Mouse (Mus musculus) limb, embryonic 14.5 days (tissue): Measurements from ENCODE around the gene Psme1. TPM values are rescaled to one million over a fixed set of nuclear protein-coding genes. Genes with fewer than 3 reads are reported as not detected.

Experiments used
- ATAC-seq: fragments of 200-750 bp; cut with Nextera tagmentation; 2 replicates; pipeline ENCODE4 v1.8.0; 2017; ENCODE audit warnings: low read depth, moderate number of reproducible peaks, moderate TSS enrichment; ENCODE audit not compliant: low FRiP score
- DNase-seq: peaks from one replicate; pipeline ENCODE4 v3.0.0-alpha.2; 2015; ENCODE audit warnings: low spot score
- H3K27ac ChIP-seq: fragments of 300-500 bp; sonication (generic); replicated peaks from 2 replicates; pipeline ENCODE4 v1.5.1; 2014; ENCODE audit warnings: low read depth, mild to moderate bottlenecking, low read length, moderate library complexity, mixed read lengths
- H3K27me3 ChIP-seq: fragments of 300-500 bp; sonication (generic); 2 replicates; pipeline ENCODE4 v1.6.1; 2014; ENCODE audit warnings: low read length, mixed read lengths; ENCODE audit not compliant: control insufficient read depth, insufficient read depth
- H3K36me3 ChIP-seq: fragments of 300-500 bp; sonication (generic); 2 replicates; pipeline ENCODE4 v1.6.1; 2014; ENCODE audit warnings: mild to moderate bottlenecking, low read length, moderate library complexity, mixed read lengths; ENCODE audit not compliant: control insufficient read depth, insufficient read depth
- H3K4me1 ChIP-seq: fragments of 300-500 bp; sonication (generic); 2 replicates; pipeline ENCODE4 v1.6.1; 2014; ENCODE audit warnings: antibody characterized with exemption, low read length, mixed read lengths; ENCODE audit not compliant: control insufficient read depth, insufficient read depth
- H3K4me2 ChIP-seq: fragments of 300-500 bp; sonication (generic); replicated peaks from 2 replicates; pipeline ENCODE4 v1.6.1; 2014; ENCODE audit warnings: low read depth, mild to moderate bottlenecking, low read length, moderate library complexity; ENCODE audit not compliant: severe bottlenecking
- H3K4me3 ChIP-seq: fragments of 300-500 bp; sonication (generic); replicated peaks from 2 replicates; pipeline ENCODE4 v1.5.1; 2014; ENCODE audit warnings: low read length
- H3K9ac ChIP-seq: fragments of 300-500 bp; sonication (generic); 2 replicates; pipeline ENCODE4 v1.6.1; 2014; ENCODE audit warnings: mild to moderate bottlenecking, low read depth, low read length, moderate library complexity; ENCODE audit not compliant: severe bottlenecking
- H3K9me3 ChIP-seq: fragments of 300-500 bp; sonication (generic); 2 replicates; pipeline ENCODE4 v1.6.1; 2016; ENCODE audit warnings: low read length; ENCODE audit not compliant: control insufficient read depth
- POLR2A ChIP-seq: fragments of 200-500 bp; IDR thresholded peaks from 2 replicates; pipeline ENCODE4 v1.8.0; 2012; ENCODE audit warnings: inconsistent platforms, mild to moderate bottlenecking, moderate library complexity, borderline replicate concordance; ENCODE audit not compliant: insufficient read depth, insufficient read length; ENCODE audit errors: extremely low read depth
- WGBS: fragments of 180-500 bp; shearing (Covaris S2); extraction: QIAGEN DNeasy Blood & Tissue Kit; methylation state at CpG from one replicate; pipeline ENCODE4 v1.1.7; 2014; 5-methylcytosine and 5-hydroxymethylcytosine counted together
- polyA plus RNA-seq, 2 experiments: library from polyadenylated mRNA; depleted of rRNA in 1 of 2; stranded (reverse) in 1 of 2; unstranded in 1 of 2; fragments of >200 nt; fragmentation: Nextera tagmentation in 1 of 2; extraction: Ambion mirVana in 1 of 2; gene quantifications; 2 replicates each; pipeline versions ENCODE4 v1.2.1 to v1.2.3; 2012 to 2014

Gene Psme1
- polyA plus RNA-seq, 2 experiments: 77.6 to 147 TPM

DNA sequence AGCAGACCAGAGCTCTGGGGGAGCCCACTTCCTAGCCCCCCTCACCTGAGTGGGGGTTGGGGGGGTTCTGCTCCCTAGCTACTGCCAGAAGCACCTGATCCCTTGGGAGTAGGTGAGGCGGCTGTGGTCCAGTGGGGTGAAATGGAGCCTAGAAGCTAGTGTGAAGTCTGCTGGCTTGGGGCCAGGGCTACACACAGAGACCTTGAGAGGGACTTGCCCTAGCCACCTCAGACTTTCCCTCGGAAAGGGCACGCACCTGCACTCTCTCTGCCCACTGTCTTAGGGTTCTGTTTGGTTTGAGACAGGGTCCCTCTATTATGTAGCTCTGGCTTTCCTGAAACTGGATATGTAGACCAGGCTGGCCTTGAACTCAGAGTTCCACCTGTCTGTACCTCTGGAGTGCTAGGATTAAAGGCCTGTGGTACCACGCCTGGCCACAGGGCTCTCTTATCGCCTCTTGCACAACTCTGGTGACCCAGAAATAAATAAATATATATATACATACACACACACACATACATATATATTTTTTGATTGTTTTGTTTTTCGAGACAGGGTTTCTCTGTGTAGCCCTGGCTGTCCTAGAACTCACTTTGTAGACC, 846 bp downstream of the Psme1 start:
- H3K9me3 ChIP-seq: no peaks in the 10 kb centered on the region
- peaks cover 19% of the 10 kb centered on the region for H3K36me3 ChIP-seq
- peaks cover 9% of the 10 kb centered on the region for H3K4me1 ChIP-seq
- peak overlapping the region; percentile 84 for H3K4me2 ChIP-seq
- TF ChIP-seq POLR2A: no peak
- H3K9ac ChIP-seq: peak overlapping the region; percentile 79
- 23% methylated on average over 6 of the region's 6 CpGs for WGBS
- peak; percentile 14 for ATAC-seq
- H3K27ac ChIP-seq: peak overlapping the region; percentile 69; the same call in 1 of the 2 replicates
- no peaks in the 10 kb centered on the region for H3K27me3 ChIP-seq
- H3K4me3 ChIP-seq: peak overlapping the region; percentile 78
- DNase-seq: no peak

DNA sequence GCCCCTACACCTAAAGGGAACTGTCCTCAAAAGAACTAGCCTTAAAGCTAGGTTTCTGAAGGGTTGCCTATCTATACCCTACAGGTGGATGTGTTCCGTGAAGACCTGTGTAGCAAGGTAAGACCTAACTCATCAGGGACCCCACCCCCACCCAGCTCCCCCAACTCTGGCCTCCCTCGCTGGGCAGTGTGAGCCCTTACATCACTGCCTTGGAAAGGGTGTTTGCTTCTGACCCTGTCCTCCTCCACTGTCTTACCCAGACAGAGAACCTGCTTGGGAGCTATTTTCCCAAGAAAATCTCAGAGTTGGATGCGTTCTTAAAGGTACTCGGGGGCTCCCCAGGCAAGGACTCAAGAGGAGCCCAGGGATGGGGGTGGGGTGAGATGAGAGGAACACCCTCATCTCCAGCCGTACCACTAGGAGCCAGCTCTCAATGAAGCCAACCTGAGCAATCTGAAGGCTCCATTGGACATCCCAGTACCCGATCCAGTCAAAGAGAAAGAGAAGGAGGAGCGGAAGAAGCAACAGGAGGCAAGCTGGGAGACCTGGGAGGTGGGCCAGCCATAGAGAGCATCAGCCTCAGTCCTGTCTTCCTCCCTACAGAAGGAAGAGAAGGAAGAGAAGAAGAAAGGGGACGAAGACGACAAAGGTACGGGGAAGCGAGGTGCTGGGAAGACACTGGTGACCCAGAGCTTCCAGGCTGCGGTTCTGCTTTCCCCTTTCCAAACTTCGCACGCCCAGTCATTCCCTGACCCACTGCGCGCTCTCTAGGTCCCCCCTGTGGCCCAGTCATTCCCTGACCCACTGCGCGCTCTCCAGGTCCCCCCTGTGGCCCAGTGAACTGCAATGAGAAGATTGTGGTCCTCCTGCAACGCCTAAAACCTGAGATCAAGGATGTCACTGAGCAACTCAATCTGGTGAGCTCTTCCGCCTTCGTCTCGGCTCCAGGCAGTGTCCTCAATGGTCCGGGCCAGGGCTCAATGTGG, 1.9 kb downstream of the Psme1 start:
- peaks cover 9% of the 10 kb centered on the region for H3K4me1 ChIP-seq
- no peak overlapping the region for H3K27ac ChIP-seq
- H3K36me3 ChIP-seq: peaks cover 19% of the 10 kb centered on the region
- no peak overlapping the region for H3K4me3 ChIP-seq
- H3K9me3 ChIP-seq: no peaks in the 10 kb centered on the region
- DNase-seq: no peak
- no peak overlapping the region for H3K4me2 ChIP-seq
- no peak for ATAC-seq
- no peak overlapping the region for H3K9ac ChIP-seq
- WGBS: 80% methylated on average over 23 of the region's 23 CpGs
- no peaks in the 10 kb centered on the region for H3K27me3 ChIP-seq
- TF ChIP-seq POLR2A: no peak

DNA sequence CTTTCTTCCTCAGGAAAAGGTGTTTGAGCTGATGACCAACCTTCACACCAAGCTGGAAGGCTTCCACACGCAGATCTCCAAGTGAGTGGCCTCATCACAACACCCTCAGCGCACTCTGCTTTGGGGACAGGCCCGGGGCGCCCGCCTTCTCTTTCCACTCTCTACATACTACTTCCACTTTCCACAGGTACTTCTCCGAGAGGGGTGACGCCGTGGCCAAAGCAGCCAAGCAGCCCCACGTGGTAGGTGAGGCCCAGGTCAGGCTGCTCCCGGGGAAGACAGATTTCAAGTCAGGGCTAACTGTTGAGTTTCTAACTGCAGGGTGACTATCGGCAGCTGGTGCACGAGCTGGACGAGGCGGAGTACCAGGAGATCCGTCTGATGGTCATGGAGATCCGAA, 2.8 kb downstream of the Psme1 start:
- DNase-seq (no peak), ATAC-seq (no peak)
- no peaks in the 10 kb centered on the region for H3K27me3 ChIP-seq
- 94% methylated on average over 16 of the region's 16 CpGs for WGBS
- peaks cover 9% of the 10 kb centered on the region for H3K4me1 ChIP-seq
- H3K9me3 ChIP-seq: no peaks in the 10 kb centered on the region
- H3K36me3 ChIP-seq: peaks cover 19% of the 10 kb centered on the region
- H3K4me2 ChIP-seq: no peak overlapping the region
- H3K9ac ChIP-seq: no peak overlapping the region
- H3K4me3 ChIP-seq: no peak overlapping the region
- TF ChIP-seq POLR2A: no peak
- no peak overlapping the region for H3K27ac ChIP-seq

DNA sequence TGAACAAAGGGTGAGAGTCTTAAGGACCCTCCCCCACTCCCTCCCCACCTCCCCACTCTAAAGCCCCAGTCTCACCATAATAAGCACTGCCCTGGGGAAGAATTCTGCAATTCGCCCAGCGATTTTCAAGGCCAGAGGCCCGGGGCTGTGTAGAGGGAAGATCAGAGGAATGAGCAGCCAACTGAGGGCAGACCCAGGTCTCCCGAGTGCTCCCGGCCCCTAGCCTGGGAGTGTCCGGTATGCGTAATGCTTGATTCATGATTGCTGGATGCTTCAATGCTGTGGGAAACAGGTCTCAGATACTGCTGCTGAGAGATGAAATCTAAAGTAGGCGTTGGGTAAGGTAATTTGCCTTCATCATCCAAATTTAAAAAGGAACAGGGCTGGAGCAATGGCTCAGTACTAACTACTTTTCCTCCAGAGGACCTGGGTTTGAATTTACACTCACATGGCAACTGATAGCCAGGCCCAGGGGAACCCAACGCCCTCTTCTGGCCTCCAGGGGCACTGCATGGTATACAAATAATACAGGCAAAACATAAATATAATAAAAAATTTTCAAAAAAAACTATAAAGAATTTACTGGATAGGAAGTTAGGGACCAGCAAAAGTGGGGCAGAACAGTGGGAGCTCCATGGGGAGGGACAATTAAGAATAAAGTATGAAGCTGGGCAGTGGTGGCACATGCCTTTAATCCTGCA, 4.2 kb downstream of the Psme1 start:
- H3K4me1 ChIP-seq: peaks cover 9% of the 10 kb centered on the region
- ATAC-seq (no peak), DNase-seq (no peak)
- H3K9me3 ChIP-seq: no peaks in the 10 kb centered on the region
- 75% methylated on average over 9 of the region's 9 CpGs for WGBS
- no peaks in the 10 kb centered on the region for H3K27me3 ChIP-seq
- no peak for TF ChIP-seq POLR2A
- no peak overlapping the region for H3K27ac ChIP-seq
- H3K36me3 ChIP-seq: peaks cover 22% of the 10 kb centered on the region
- H3K9ac ChIP-seq: no peak overlapping the region
- no peak overlapping the region for H3K4me2 ChIP-seq
- no peak overlapping the region for H3K4me3 ChIP-seq

DNA sequence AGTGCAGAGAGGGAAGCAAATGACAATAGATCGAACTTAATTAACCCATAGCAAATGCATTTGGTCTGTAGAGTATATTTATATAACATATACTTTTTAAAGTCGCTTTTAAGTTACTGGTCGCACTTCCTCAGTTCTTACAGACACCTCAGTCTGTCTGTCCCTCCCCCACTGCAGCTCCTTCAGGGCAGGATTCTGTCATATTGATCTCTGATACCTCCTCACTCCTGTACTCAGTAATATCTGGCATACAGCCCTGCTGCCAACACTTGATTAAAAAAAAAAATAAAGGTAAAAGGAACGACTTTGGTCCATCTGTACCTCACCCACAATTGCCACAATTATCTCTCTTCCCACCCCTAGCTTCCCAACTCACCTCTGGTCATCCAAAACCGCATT, 6.4 kb downstream of the Psme1 start:
- no peak for DNase-seq
- Histone ChIP-seq H3K36me3 (peaks cover 40% of the 10 kb centered on the region), H3K4me1 (no peaks in the 10 kb centered on the region), H3K27ac (no peak overlapping the region), H3K9me3 (no peaks in the 10 kb centered on the region), H3K4me3 (peak overlapping the region; percentile 43), H3K4me2 (peak overlapping the region; percentile 54), H3K9ac (peak overlapping the region; percentile 48), H3K27me3 (no peaks in the 10 kb centered on the region)
- no peak for TF ChIP-seq POLR2A
- ATAC-seq: no peak
- WGBS: 37% methylated on average over 5 of the region's 5 CpGs
